Mouse (Mus musculus): ENCODE results near the gene Ubash3b.

GRCm38 (mm10) chr9:41148600-41148999 is 12.9 kb downstream of the Ubash3b start:
- TF ChIP-seq CTCF (IDR thresholded peaks at IDR 0.05; ENCODE audit: extremely low read depth, insufficient read length, insufficient replicate concordance, low read depth, low read length) (no peak), POLR2A (IDR thresholded peaks at IDR 0.05; ENCODE audit: low read depth, low read length) (no peak)
